Mouse (Mus musculus): ENCODE data around the gene Pttg1ip.

Gene Pttg1ip

DNA sequence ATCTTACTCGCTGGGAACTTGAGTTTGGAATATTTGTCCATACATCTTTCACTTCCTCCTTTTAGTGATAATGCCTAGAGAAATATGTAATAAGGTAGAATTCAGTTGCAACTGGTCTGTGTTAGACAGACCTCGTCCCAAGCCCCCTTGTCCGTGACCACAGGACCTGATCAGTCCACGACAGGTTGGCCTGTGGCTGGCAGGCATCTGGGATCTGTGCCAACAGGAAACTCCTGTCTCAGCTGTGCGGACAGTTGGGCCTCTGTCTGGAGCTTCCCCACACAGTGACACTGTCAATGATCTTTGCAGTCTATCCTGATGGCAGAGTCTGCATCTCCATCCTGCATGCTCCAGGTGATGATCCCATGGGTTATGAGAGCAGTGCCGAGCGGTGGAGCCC is 61.6 kb downstream of the Pttg1ip start:
- no peak for DNase-seq (ENCODE audit: low spot score)

DNA sequence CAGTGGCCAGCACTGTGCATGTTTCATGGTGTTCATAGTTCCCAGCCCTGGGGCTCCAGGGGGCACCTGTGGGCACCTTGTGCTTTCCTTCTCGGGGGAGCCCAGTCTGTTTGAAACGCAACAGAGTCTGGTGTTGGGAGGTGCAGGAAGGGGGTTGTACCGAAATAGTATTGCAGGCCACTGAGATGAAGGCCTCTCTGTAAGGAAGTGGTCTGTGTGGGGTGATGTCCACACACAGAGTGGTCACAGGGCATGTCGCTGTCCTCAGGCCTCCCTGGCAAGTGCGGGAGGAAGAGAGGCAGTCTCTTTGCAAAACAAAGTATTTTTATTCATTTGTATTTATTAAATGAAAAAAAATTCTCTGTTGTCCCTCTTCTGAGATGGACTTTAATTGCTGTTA is 64.1 kb downstream of the Pttg1ip start:
- no peak for DNase-seq (ENCODE audit: low spot score)

DNA sequence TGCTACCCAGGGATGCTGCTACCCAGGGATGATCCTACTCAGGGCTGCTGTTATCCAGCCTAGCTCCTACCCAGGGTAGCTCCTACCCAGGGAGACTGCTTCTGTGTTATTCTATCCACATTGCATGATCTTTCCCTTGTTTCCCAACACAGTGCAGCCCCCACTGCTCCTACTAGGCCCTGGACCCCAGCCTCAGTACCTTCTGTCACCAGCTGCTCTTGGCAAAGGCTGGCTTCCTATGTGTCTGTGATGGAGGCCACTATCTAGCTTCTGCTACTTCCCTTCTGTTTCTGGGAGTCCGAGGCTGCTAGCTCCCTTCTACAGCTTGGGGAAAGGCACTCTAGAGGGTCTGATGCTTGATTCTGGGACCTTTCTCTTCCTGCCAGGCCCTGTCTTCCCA is 65.9 kb downstream of the Pttg1ip start:
- no peak for DNase-seq (ENCODE audit: low spot score)

DNA sequence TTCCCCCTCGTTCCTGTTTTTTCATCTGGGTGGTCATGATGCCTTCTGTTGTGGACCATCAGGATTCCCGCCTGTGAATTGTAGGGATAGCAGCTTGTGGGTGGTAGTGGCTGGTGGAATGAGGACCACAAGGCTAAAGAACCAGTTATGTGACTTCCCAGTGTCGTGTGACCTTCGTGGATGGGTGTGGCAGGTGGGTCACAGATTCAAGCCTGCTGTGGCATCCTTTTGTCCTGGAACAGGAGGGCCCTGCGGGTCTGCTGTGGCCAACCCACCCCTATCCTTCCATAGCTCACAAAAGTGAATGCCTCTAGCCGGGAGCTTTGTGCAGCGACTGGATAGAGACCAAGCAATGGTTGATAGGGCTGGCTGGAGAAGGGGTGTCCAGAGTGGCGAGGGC is 66.4 kb downstream of the Pttg1ip start:
- no peak for DNase-seq (ENCODE audit: low spot score)

Measured in layer of hippocampus, adult 11-12 months (tissue).